Mouse (Mus musculus): Measurements from ENCODE around the gene Usp43.

Usp43 gene

GRCm38 (mm10) chr11:67921827-67922754, at the start of gene Usp43:
Gene Usp43 (minus strand): TSS chr11:67922153.
- peak; percentile 92 for DNase-seq

GRCm38 (mm10) chr11:67967831-67968230, 45.9 kb upstream of the Usp43 start:
- DNase-seq = no peak

GRCm38 (mm10) chr11:67965905-67966878, 44.2 kb upstream of the Usp43 start, which contains the start of gene Stx8:
Gene Stx8 (plus strand): TSS chr11:67966193.
- DNase-seq = peak; percentile 85

GRCm38 (mm10) chr11:67965242-67965883, 43.4 kb upstream of the Usp43 start, which contains the start of gene Cfap52:
Gene Cfap52 (minus strand): TSS chr11:67965651.
- DNase-seq = peak; percentile 85

GRCm38 (mm10) chr11:67964110-67964509, 42.2 kb upstream of the Usp43 start:
- DNase-seq = no peak

- no peak for DNase-seq
Observed at GRCm38 (mm10) chr11:67954413-67954812, 32.5 kb upstream of the Usp43 start.

- DNase-seq = no peak
Observed at GRCm38 (mm10) chr11:67953604-67954003, 31.7 kb upstream of the Usp43 start.

GRCm38 (mm10) chr11:67949475-67949874, 27.5 kb upstream of the Usp43 start:
- DNase-seq = no peak

- DNase-seq = no peak
Observed at GRCm38 (mm10) chr11:67948229-67948628, 26.3 kb upstream of the Usp43 start.

GRCm38 (mm10) chr11:67932156-67932555, 10.2 kb upstream of the Usp43 start:
- no peak for DNase-seq

- no peak for DNase-seq
Observed at GRCm38 (mm10) chr11:67926348-67927055, 4.5 kb upstream of the Usp43 start.

GRCm38 (mm10) chr11:67925000-67925399, 3.0 kb upstream of the Usp43 start:
- no peak for DNase-seq

GRCm38 (mm10) chr11:67923720-67924119, 1.8 kb upstream of the Usp43 start:
- no peak for DNase-seq

- peak; percentile 93 for DNase-seq
Observed at GRCm38 (mm10) chr11:67922755-67923125, 787 bp upstream of the Usp43 start.

- DNase-seq = peak; percentile 67
Observed at GRCm38 (mm10) chr11:67921091-67921826, 694 bp downstream of the Usp43 start.

- DNase-seq = no peak
Observed at GRCm38 (mm10) chr11:67920226-67920960, 1.6 kb downstream of the Usp43 start.

GRCm38 (mm10) chr11:67919593-67919992, 2.4 kb downstream of the Usp43 start:
- no peak for DNase-seq

GRCm38 (mm10) chr11:67917126-67917525, 4.8 kb downstream of the Usp43 start:
- DNase-seq = no peak

- DNase-seq = no peak
Observed at GRCm38 (mm10) chr11:67911074-67911473, 10.9 kb downstream of the Usp43 start.

- DNase-seq = no peak
Observed at GRCm38 (mm10) chr11:67903756-67904155, 18.2 kb downstream of the Usp43 start.

Data from kidney, adult 11 months (tissue).